Mouse (Mus musculus): ENCODE results near the gene Grap2.

DNA sequence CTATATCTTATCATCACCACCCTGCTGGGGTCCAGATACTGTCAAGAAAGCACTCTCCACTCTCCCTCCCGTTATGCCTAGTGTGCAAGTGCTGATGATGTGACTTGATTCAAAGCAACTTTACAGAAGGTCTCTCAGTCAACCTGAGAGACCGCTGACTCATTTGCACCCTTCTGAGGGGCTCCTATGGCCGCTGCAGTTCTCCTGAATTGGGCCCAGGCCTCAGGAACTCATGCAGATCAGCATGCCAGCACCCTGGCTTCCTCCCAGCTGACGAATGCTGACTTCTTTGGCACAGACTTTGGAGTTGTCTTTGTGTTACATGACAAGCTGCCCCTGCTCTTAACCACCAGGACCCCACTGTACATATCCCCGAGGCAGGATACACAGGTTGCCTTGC lies 21.5 kb downstream of the Grap2 start:
- TF ChIP-seq CTCF (IDR thresholded peaks at IDR 0.05 in 2 of 3, conservative IDR thresholded peaks at IDR 0.05 in 1 of 3; ENCODE audit: control insufficient read depth in 1 of 3, insufficient read depth in 1 of 3, low read depth in 2 of 3, low read length in 3 of 3, poor library complexity in 1 of 3, severe bottlenecking in 1 of 3) (no peak), POLR2A (IDR thresholded peaks at IDR 0.05; ENCODE audit: control insufficient read depth in 1 of 2, insufficient read depth in 1 of 2, low read depth in 1 of 2, low read length in 2 of 2, poor library complexity in 1 of 2) (no peak), TAL1 (IDR thresholded peaks at IDR 0.05; ENCODE audit: low read length) (no peak), MAFK (IDR thresholded peaks at IDR 0.05; ENCODE audit: borderline replicate concordance, low read depth, low read length) (no peak), TCF12 (IDR thresholded peaks at IDR 0.05; ENCODE audit: low read depth, low read length) (no peak), GABPA (IDR thresholded peaks at IDR 0.05; ENCODE audit: low read depth, low read length) (no peak), EP300 (IDR thresholded peaks at IDR 0.05; ENCODE audit: low read depth in 1 of 2, low read length in 2 of 2) (no peak), SIN3A (IDR thresholded peaks at IDR 0.05; ENCODE audit: low read length) (no peak)

Data from MEL (cell line).